Mouse (Mus musculus) adrenal gland, adult 2 months (tissue): ENCODE measurements around the gene Cxcl10. TPM values are rescaled to one million over a fixed set of nuclear protein-coding genes. Genes with fewer than 3 reads are reported as not detected.

Experiments
- DNase-seq: peaks from one replicate; pipeline ENCODE4 v3.0.0; 2021
- polyA plus RNA-seq: library from polyadenylated mRNA; depleted of rRNA; stranded (reverse); fragments of >200 nt; gene quantifications from 2 replicates; pipeline ENCODE4 v1.2.3, GENCODE M21; 2012; rRNA removed
- total RNA-seq, 2 experiments: library from RNA; stranded (reverse); gene quantifications; 2 replicates each; pipeline ENCODE4 v1.2.3; 2021

The Cxcl10 gene
- total and polyA plus RNA-seq, 3 experiments = 0.43 to 1.7 (median 0.73) TPM

DNA sequence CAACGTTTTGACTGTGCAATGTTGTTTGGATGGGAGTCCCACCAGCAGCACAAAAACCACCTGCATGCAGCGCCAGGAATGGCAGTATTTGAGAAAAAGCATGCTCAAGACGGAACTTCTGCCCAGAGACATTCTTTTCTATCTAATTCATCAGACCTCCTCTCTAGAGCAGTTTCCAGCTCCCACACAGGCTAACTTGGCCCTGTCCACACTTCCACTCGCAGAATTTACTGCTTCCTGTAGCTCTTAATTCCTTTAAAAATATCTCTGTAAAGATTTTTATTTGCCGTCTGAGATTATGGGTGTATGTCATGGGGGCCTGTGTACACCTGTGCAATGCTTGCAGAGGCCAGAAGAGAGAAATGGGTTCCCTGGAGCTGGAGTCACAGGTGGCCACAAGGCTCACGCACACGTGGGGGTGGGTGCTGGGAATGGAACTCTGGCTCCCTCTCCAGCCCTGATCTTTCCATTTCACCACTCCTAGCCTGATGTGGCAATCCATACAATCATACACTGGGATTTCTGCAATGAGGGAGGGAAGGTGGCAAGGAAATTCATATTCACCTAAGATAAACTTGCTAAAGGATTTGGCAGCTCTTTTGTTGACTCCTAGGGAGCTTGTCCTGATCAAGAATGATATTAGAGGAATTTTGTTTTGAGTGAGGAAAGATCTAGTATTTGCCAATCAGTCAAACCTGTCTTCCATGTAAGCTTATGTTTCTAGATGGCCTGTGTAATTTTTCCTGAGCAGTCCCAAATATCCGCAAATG, 26.9 kb downstream of the Cxcl10 start:
- DNase-seq = peak; percentile 32

DNA sequence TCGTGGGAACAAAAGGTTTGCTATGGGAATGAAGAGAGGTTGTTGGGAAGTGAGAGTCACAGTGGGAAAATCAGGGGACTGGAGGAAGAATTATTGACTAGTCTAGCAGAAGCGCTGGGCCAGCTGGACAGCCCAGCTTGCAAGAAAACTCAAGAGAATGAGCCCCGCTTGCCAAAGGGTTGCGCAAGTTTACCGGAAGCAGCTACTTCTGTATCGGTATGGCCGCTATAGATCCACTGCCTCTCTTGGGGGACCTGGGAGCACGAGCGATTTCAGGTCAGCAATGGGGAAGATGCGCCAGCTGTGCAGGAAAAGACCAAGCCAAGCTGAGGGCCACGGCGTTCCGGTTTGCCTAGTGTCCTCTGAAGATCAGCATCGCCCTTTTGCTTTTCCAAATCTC, 30.1 kb downstream of the Cxcl10 start:
- DNase-seq = no peak

DNA sequence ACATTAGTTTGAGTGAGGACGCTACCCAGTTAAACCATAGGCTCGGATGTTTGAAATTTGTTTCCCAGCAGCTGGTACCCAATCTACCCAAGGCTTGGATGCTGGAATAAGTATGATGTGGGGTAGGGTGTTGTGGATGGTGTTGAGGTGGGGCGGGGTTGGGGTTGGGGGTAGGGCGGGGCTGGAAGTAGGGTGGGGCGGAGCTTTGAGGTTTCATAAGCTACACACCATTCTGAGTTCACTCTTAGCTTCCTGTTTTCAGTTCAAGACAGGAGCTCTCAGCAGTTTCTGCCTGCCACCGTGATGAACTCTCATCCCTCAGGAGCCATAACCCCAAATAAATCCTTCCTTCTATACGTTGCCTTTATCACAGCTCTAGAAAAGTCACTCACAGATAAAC, 30.6 kb downstream of the Cxcl10 start:
- DNase-seq = no peak

DNA sequence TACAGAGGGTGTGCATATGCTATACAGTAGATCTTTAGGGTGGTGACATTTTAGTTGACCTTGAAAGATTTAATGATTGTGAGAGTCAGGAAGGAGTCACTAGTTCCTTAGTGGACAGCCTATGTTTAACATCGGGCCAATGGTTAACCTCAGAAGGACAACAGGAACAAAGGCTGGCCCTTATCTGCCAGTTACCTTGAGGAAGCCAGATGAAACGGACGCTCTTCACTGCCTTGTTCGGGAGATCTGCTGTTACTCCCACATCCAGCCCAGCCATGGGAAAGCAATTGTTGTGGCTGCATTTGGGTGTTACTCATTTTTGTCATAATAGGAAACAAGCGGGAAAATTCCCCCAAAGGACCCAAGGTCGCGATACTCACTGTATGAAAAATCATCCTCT, 34.9 kb downstream of the Cxcl10 start:
- no peak for DNase-seq

DNA sequence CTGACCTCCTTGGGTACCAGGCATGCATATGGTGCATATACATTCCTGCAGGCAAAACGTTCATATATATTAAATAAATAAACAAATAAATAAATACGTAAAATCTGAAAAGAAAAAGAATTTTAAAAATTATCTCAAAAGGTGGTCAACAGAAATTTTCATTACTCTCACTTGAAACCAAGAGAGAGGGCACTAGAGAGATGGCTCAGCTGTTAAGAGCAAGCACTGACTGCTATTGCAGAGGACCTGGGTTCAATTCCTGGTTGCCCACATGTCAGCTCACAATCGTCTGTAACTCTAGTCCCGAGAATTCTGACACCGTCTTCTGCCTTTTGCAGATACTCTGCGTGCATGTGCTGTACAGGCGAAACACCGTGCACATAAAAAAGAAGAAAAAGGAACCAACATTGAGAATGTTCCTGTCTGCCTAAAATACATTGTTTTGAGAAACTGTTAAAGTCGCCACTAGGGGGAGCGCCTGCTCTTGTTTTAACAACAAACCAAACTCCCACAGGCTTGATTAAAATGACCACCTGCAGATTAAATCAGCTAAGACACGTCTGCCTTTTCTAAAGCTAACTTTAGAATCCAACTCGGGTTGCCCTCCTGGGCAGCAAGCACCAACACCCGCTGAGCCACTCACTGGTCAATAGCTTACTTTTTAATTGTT, 36.5 kb downstream of the Cxcl10 start:
- DNase-seq = peak; percentile 80

DNA sequence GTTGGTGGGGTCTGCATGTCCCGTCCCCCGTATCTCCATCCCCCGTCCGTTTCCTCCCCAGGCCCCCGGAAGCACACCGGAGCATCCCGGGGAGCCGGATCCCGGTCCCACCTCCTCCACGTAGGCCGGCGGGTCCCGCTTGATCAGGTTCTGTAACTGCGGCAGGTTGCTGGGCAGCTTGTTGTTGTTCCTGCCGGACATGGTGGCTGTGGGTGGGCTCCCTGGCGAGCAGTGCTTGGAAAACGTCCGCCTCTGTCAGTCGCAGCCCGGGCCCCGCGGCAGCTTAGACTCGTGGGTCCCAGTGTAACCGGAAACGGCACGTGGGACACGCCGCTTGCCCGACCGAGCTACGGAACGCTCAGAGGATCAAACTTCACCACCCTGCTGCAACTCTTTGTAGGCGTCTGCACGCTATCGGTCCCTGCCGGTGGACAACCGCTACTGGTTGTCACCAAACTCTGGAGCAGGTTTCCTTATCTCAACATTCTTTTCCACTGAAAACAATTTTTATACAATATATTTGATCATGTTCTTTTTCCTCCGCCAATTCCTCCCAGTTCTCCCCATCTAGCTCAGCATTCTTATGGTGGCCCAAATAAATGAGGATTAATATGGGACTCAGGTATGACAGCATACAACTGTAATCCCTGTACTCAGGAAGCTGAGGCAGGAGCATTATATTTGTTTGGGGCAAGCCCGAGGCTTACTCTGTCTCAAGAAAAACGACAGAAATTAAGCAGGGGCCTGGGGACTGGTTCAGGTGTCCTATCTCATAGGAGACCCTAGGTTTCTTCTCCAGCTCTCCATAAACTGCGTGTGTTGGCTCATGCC, 38.8 kb downstream of the Cxcl10 start, which contains the start of gene Sdad1:
Sdad1 (minus strand) TSS at position 799 of the 831 bp plus-strand sequence.
- DNase-seq = peak; percentile 94

DNA sequence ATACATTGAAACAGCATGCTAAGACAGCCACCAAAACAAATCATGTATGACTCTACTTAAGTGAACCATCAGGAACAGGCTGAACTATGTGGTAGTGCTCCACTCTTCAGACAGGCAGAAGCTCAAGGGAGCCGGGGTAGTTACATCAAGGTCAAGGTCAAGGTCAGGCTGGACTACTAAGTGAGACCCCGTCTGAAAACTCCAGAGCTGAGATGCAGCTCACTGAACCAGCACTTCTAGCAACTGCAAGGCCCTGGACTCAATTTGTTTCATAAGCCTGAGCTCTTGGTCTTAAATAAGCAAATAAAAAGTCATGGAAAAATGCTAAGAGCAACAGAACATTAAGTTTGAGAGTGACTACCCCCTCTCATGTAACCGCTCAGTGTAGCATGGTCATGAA, 44.4 kb downstream of the Cxcl10 start:
- DNase-seq = peak; percentile 25

DNA sequence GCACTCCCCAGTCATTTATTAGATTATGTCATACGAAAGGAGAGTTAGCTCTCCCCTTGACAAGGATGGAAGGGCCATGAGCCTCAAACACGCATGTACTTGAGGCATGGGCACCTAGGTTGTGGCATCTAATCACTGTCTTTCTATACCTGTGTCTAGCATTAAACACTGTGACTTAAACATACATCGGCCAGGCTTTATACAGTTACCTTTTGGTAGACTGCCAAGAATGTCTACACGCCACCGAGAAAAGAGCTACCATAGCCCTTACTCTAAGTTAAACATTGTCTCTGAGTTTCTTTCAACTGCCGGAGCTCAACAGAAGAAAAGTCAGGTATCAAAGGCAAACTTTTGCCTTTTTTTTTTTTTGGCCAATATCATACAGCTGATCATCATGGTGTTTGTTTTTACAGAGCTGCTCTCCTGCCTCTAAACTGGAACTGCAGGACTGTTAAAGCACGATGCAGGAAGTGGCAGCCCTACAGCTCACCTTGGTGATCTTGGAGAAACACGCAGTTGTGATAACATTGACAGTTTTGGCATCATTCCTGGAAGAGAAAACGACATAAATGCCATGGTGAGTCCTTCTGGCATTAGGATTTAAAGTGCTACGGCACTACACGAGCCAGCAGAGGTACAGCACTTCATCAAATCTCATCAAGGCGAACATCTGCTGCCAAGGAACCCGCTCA, 46.4 kb downstream of the Cxcl10 start:
- no peak for DNase-seq

Other genes with a start within 250 kb of the Cxcl10 start
- 100 to 1,000 TPM in 1 of 2 experiments, 10 to 100 TPM in 1; 88.8 to 113 TPM for gene Uso1, start 211.0 kb downstream of the Cxcl10 start, total RNA-seq
- 22.8 and 35.4 TPM in 2 replicates for gene Uso1, start 211.0 kb downstream of the Cxcl10 start, polyA plus RNA-seq
- not detected for gene U90926, start 133.5 kb downstream of the Cxcl10 start, total RNA-seq
- gene U90926, start 133.5 kb downstream of the Cxcl10 start, polyA plus RNA-seq = not detected in 2 replicates
- under 1 TPM in 1 of 2 experiments, not detected in 1; 0.12 TPM for gene Ppef2, start 92.6 kb downstream of the Cxcl10 start, total RNA-seq
- gene Ppef2, start 92.6 kb downstream of the Cxcl10 start, polyA plus RNA-seq = 0.16 and 0.24 TPM in 2 replicates
- gene Naaa, start 70.7 kb downstream of the Cxcl10 start, total RNA-seq = 10 to 100 TPM; 20.1 to 29.4 TPM
- gene Naaa, start 70.7 kb downstream of the Cxcl10 start, polyA plus RNA-seq = 33.6 and 42.7 TPM in 2 replicates
- 10 to 100 TPM; 25.0 to 39.1 TPM for gene Sdad1, start 38.4 kb downstream of the Cxcl10 start, total RNA-seq
- 11.2 and 13.2 TPM in 2 replicates for gene Sdad1, start 38.4 kb downstream of the Cxcl10 start, polyA plus RNA-seq
- 1 to 10 TPM; 2.5 to 2.6 TPM for gene Cxcl9, start 20.8 kb downstream of the Cxcl10 start, total RNA-seq
- 3.7 and 7.2 TPM in 2 replicates for gene Cxcl9, start 20.8 kb downstream of the Cxcl10 start, polyA plus RNA-seq
- 10 to 100 TPM; 39.2 to 58.2 TPM for gene Art3, start 17.1 kb downstream of the Cxcl10 start, total RNA-seq
- gene Art3, start 17.1 kb downstream of the Cxcl10 start, polyA plus RNA-seq = 2.6 and 3.1 TPM in 2 replicates
- 10 to 100 TPM; 27.3 to 29.3 TPM for gene Nup54, start 86.3 kb upstream of the Cxcl10 start, total RNA-seq
- 4.5 and 7.0 TPM in 2 replicates for gene Nup54, start 86.3 kb upstream of the Cxcl10 start, polyA plus RNA-seq
- gene Scarb2, start 157.9 kb upstream of the Cxcl10 start, total RNA-seq = 10 to 100 TPM; 58.7 to 79.0 TPM
- gene Scarb2, start 157.9 kb upstream of the Cxcl10 start, polyA plus RNA-seq = 18.1 and 19.6 TPM in 2 replicates
- not detected for gene Fam47e, start 206.2 kb upstream of the Cxcl10 start, total RNA-seq
- not detected in 2 replicates for gene Fam47e, start 206.2 kb upstream of the Cxcl10 start, polyA plus RNA-seq